Mouse (Mus musculus) left cerebral cortex, adult 2 months (tissue): ENCODE results near the gene Rundc3a. TPM values are rescaled to one million over a fixed set of nuclear protein-coding genes. Genes with fewer than 3 reads are reported as not detected.
"Not testable (repeated sequence)": the region's sequence is repeated elsewhere in the genome, so short reads cannot be mapped to it uniquely, and the experiment has no call there.

Source experiments
- DNase-seq, 2 experiments: peaks; one replicate each; pipeline ENCODE4 v3.0.0; 2021 to 2022; ENCODE audit warnings: low spot score in 2 of 2, mixed read lengths in 1 of 2; ENCODE audit errors: extremely low spot score in 1 of 2
- H3K27ac ChIP-seq: fragments of 200-600 bp; 2 replicates; pipeline ENCODE4 v1.8.1; 2022
- H3K4me3 ChIP-seq: fragments of 200-600 bp; 2 replicates; pipeline ENCODE4 v1.8.1; 2022
- CTCF ChIP-seq: fragments of 200-600 bp; IDR thresholded peaks from 2 replicates; pipeline ENCODE4 v1.8.1; 2022; ENCODE audit warnings: antibody characterized with exemption, mild to moderate bottlenecking, moderate library complexity
- intact Hi-C: fragments of 180-260 bp; cut with DNase I; formaldehyde crosslinking; loops from one replicate; pipeline ENCODE4 v1.15.1; 2025
- total RNA-seq, 2 experiments: library from RNA; stranded (reverse); gene quantifications; 2 replicates each; pipeline ENCODE4 v1.2.3; 2021

Rundc3a gene
- total RNA-seq, 2 experiments from 2014 or later: 505 to 522 TPM

GRCm38 (mm10) chr11:102407834-102408215 is 14.6 kb downstream of the Rundc3a start, which contains the start of gene Slc25a39:
Gene Slc25a39, minus strand, starts transcription at chr11:102407946.
- Histone ChIP-seq H3K4me3 (peak within 1 kb of the TSS; percentile 80), H3K27ac (peak within 1 kb of the TSS; percentile 93)
- DNase-seq: no peak
- intact Hi-C loops: loop anchor here (1.0 to 2.0 kb wide), 2 partner anchors 15 to 92 kb away; partner anchors contain the start of gene Rundc3a
- TF ChIP-seq CTCF: no peak

DNA sequence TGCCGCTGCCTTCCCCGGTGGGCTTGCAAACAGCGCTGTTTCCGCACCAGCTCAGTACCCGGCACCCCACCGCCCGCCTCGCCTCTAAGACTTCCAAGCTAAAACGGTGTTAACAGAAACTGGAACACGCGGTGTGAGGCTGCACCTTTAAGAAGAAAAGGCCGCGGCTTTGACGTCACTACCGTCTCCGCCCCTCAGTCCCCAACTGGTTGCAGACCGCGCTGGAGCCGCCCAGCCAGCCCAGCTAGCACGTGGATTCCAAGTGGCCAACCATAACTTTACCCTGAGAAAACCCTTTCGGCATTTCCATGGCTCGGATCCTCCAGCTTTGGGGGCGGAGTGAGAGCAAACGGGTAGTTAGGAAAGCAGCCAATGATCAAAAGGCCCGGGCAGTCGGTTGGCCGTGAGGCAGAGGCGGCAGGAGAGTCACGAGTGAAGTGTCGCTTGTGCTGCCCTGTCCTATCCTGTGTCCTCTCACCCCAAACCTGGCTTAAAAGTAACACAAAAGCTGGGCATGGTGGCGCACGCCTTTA is 15.2 kb downstream of the Rundc3a start:
- peak overlapping the region; percentile 80 for H3K4me3 ChIP-seq
- TF ChIP-seq CTCF: no peak
- intact Hi-C loops: loop anchor here (1.0 to 2.0 kb wide), 2 partner anchors 16 to 92 kb away; partner anchors contain the start of gene Rundc3a
- peak; percentile 94 to 95 for DNase-seq
- H3K27ac ChIP-seq: peak overlapping the region; percentile 93

GRCm38 (mm10) chr11:102408888-102409794 is 15.9 kb downstream of the Rundc3a start:
- Histone ChIP-seq H3K4me3 (peak overlapping the region; percentile 38), H3K27ac (peak overlapping the region; percentile 77)
- no peak for DNase-seq
- intact Hi-C loops: loop anchor here (1.0 to 2.0 kb wide), 2 partner anchors 16 to 93 kb away; partner anchors contain the start of gene Rundc3a
- no peak for TF ChIP-seq CTCF

DNA sequence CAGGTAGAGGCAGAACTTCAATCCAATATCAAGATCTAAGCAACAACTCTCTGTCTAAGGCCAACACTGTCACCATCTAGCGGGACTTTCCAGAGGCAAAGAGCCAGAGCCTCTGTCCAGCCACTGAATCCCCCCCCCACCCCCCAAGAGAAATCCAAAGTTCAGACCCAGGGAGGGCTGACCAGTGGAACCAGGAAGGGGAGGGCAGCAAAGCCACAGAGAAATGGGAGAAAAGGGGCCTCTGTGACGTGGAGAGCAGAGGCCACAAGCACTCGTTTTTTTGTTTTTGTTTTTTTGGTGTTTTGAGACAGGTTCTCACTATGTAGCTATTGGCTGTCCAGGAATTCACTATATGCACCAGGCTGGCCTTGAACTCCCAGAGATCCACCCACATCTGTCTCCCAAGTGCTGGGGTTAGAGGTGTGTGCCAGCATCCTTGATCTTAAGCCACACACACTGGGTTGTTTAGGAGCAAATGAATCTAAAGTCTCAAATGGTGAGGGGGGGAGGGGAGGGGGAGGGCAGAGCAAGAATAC is 16.7 kb downstream of the Rundc3a start:
- TF ChIP-seq CTCF: no peak
- no peak for DNase-seq
- intact Hi-C loops: loop anchor here (2.0 kb wide), 3 partner anchors 17 to 101 kb away; partner anchors contain the start of genes Grn and Rundc3a
- Histone ChIP-seq H3K27ac (no peak overlapping the region), H3K4me3 (no peak overlapping the region)

DNA sequence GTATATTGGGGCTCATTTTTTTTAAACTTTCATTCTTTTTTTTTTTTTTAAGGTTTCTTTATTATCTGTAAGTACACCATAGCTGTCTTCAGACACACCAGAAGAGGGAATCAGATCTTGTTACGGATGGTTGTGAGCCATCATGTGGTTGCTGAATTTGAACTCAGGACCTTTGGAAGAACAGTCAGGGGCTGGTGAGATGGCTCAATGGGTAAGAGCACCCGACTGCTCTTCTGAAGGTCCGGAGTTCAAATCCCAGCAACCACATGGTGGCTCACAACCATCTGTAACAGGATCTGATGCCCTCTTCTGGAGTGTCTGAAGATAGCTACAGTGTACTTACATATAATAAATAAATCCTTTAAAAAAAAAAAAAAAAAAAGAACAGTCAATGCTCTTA is 17.1 kb downstream of the Rundc3a start:
- intact Hi-C loops: loop anchor here (2.0 kb wide), 2 partner anchors 20 to 102 kb away; partner anchors contain the start of gene Grn
- not testable (repeated sequence) for DNase-seq, H3K27ac ChIP-seq, H3K4me3 ChIP-seq

DNA sequence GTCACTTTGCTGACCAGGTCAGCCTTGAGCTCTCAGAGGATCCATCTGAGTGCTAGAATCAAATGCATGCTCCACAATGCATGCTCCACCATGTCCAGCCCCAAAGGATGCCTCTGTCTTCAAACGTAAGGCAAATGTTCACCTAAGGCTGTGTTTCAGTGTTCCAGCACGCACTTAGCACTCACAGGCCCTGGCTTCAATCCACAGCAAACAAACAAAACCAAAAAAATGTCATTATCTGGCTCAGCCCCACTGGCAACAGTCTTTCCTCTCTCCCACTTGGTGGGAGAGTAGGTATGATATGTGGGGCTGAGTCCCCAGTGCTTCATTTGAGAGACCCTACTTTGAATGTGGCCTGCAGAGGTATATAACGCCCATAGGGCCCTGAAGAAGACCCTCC is 17.9 kb downstream of the Rundc3a start:
- intact Hi-C loops: loop anchor here (1.0 to 2.0 kb wide), 3 partner anchors 20 to 115 kb away; partner anchors contain the start of genes Atxn7l3 and Grn
- TF ChIP-seq CTCF: no peak
- H3K27ac ChIP-seq: no peak overlapping the region
- no peak overlapping the region for H3K4me3 ChIP-seq
- no peak for DNase-seq

GRCm38 (mm10) chr11:102411704-102412103 is 18.5 kb downstream of the Rundc3a start:
- peak; percentile 82 to 89 for DNase-seq
- no peak overlapping the region for H3K27ac ChIP-seq
- intact Hi-C loops: loop anchor here (1.0 to 2.0 kb wide), 3 partner anchors 19 to 115 kb away; partner anchors contain the start of genes Atxn7l3 and Grn
- TF ChIP-seq CTCF: peak; percentile 89
- no peak overlapping the region for H3K4me3 ChIP-seq

DNA sequence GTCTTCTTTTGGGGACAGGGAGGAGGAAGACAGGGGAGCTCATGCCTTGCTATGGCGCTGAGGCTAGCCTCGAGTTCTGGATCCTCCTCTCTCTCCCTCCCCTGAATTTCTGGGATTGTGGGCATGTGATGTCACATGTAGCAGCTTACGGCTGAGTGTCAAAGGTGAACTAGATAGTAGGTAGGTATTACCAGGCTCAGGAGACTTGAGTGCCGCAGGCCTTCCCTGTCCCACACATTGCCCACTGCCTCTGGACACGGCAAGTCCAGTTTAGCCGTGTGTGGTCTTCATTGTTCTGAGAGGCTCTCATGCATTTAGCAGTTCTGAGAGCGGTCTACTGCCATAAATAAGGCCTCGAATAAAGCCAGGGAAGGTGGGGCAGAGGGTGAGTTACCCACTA is 19.9 kb downstream of the Rundc3a start:
- H3K27ac ChIP-seq: no peak overlapping the region
- TF ChIP-seq CTCF: no peak
- DNase-seq: no peak
- intact Hi-C loops: no loop called here
- no peak overlapping the region for H3K4me3 ChIP-seq

GRCm38 (mm10) chr11:102415034-102415802 is 22.0 kb downstream of the Rundc3a start:
- intact Hi-C loops: no loop called here
- H3K4me3 ChIP-seq: no peak overlapping the region
- DNase-seq: no peak
- no peak for TF ChIP-seq CTCF
- H3K27ac ChIP-seq: no peak overlapping the region

GRCm38 (mm10) chr11:102417160-102417559 is 24.0 kb downstream of the Rundc3a start:
- intact Hi-C loops: no loop called here
- Histone ChIP-seq H3K27ac (no peak overlapping the region), H3K4me3 (no peak overlapping the region)
- no peak for DNase-seq
- TF ChIP-seq CTCF: no peak

DNA sequence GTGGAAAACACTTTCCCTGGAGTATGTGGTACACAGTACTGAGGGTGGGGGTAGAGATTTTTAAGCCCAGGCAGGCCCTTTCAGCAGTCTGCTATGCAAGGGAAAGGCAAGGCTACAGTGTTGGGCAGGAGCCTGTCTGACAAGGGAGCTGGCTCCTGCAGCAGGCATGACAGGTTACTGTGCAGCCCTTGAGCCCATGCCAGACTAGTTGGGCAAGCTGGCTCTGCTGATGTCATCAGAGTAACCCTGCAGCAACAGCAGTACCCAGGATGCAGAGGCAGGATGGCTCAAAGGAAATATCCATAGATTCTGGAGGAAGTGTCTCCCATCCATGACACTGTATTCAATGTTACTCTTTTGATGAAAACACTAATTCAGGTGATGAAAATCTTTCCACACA is 25.7 kb downstream of the Rundc3a start:
- Histone ChIP-seq H3K4me3 (no peak overlapping the region), H3K27ac (no peak overlapping the region)
- no peak for TF ChIP-seq CTCF
- intact Hi-C loops: no loop called here
- DNase-seq: no peak
